Mouse (Mus musculus) myocyte (in vitro differentiated cells): ENCODE results near the gene Dnmt3l. TPM values are rescaled to one million over a fixed set of nuclear protein-coding genes. Genes with fewer than 3 reads are reported as not detected.

ENCODE experiments used
- H3K27me3 ChIP-seq: one replicate; pipeline ENCODE4 v1.6.1; 2011; ENCODE audit not compliant: control insufficient read depth, insufficient read depth, insufficient read length
- H3K36me3 ChIP-seq: one replicate; pipeline ENCODE4 v1.6.1; 2011; ENCODE audit not compliant: control insufficient read depth, insufficient read depth
- H3K4me2 ChIP-seq: one replicate; pipeline ENCODE4 v1.6.1; 2011; ENCODE audit warnings: low read depth, control low read depth
- H3K4me3 ChIP-seq: one replicate; pipeline ENCODE4 v1.5.1; 2011; ENCODE audit warnings: mild to moderate bottlenecking, control low read depth, moderate library complexity
- H3K79me2 ChIP-seq: one replicate; pipeline ENCODE4 v1.6.1; 2011; ENCODE audit not compliant: control insufficient read depth, insufficient read depth
- H3ac ChIP-seq: one replicate; pipeline ENCODE4 v1.6.1; 2011; ENCODE audit not compliant: control insufficient read depth, insufficient read length
- CEBPB ChIP-seq: IDR thresholded peaks from 2 replicates; pipeline ENCODE4 v1.6.1; 2011; ENCODE audit warnings: mild to moderate bottlenecking, moderate library complexity; ENCODE audit not compliant: poor library complexity, insufficient read depth, severe bottlenecking
- E2F4 ChIP-seq: IDR thresholded peaks from one replicate; pipeline ENCODE4 v1.6.1; 2011; ENCODE audit warnings: mild to moderate bottlenecking, control low read depth, moderate library complexity; ENCODE audit not compliant: insufficient read depth
- MAX ChIP-seq: IDR thresholded peaks from one replicate; pipeline ENCODE4 v1.6.1; 2011; ENCODE audit warnings: low read depth, mild to moderate bottlenecking, control low read depth
- MYOD1 ChIP-seq, 3 experiments: IDR thresholded peaks; one replicate each; pipeline ENCODE4 v1.6.1; 2011; ENCODE audit warnings: control low read depth in 2 of 3, low read depth in 2 of 3, mild to moderate bottlenecking in 2 of 3, moderate library complexity in 1 of 3; ENCODE audit not compliant: insufficient read length in 2 of 3, control insufficient read depth in 1 of 3
- MYOG ChIP-seq, 3 experiments: IDR thresholded peaks; one replicate each; pipeline ENCODE4 v1.6.1; 2011; ENCODE audit warnings: control low read depth in 2 of 3, low read depth in 2 of 3, mild to moderate bottlenecking in 2 of 3; ENCODE audit not compliant: insufficient read length in 2 of 3, control insufficient read depth in 1 of 3, insufficient read depth in 1 of 3
- POLR2A ChIP-seq: IDR thresholded peaks from one replicate; pipeline ENCODE4 v1.6.1; 2011; ENCODE audit warnings: low read depth, mild to moderate bottlenecking, control low read depth, moderate library complexity; ENCODE audit not compliant: insufficient read length
- POLR2AphosphoS2 ChIP-seq: IDR thresholded peaks from one replicate; pipeline ENCODE4 v1.6.1; 2011; ENCODE audit warnings: low read depth, control low read depth; ENCODE audit not compliant: insufficient read length
- REST ChIP-seq: IDR thresholded peaks from one replicate; pipeline ENCODE4 v1.6.1; 2011; ENCODE audit warnings: mild to moderate bottlenecking, control low read depth, moderate library complexity; ENCODE audit not compliant: insufficient read depth, insufficient read length
- SRF ChIP-seq: IDR thresholded peaks from one replicate; pipeline ENCODE4 v1.6.1; 2011; ENCODE audit warnings: low read depth; ENCODE audit not compliant: control insufficient read depth, insufficient read length
- TCF12 ChIP-seq: IDR thresholded peaks from one replicate; pipeline ENCODE4 v1.6.1; 2011; ENCODE audit warnings: mild to moderate bottlenecking, control low read depth; ENCODE audit not compliant: poor library complexity, insufficient read depth, severe bottlenecking
- TCF3 ChIP-seq: IDR thresholded peaks from one replicate; pipeline ENCODE4 v1.6.1; 2011; ENCODE audit warnings: low read depth, control low read depth; ENCODE audit not compliant: insufficient read length
- USF1 ChIP-seq: IDR thresholded peaks from one replicate; pipeline ENCODE4 v1.6.1; 2011; ENCODE audit warnings: low read depth, mild to moderate bottlenecking, control low read depth, moderate library complexity
- polyA plus RNA-seq: library from polyadenylated mRNA; unstranded; fragments of >200 nt; fragmentation: generic; extraction: Trizol; gene quantifications from one replicate; pipeline ENCODE4 v1.2.1, GENCODE M21; 2012; ENCODE audit warnings: missing spikeins

Gene Dnmt3l
- 1.1 TPM for polyA plus RNA-seq

DNA sequence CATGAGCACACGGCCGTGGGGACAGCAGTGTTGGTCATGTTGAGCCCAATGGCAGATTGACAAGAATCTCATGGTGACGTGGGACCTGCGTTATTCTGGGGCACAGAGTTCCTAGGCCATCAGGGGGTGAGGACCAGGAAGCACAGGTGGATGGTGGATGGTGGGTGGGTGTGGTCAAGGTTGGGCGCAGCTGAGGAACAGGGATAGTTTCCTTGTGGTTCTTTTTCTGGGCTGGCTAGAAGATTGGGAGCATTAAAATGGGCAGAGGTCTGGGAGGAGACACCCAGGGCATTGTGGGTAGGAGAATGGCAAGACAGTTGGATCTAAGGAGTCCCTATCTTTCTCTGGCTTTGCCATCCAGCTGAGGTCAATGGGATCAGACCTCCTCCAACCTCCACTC is at the start of gene Dnmt3l:
TSS of gene Dnmt3l (plus strand) at position 301 of the 400 bp plus-strand sequence.
- TF ChIP-seq MYOG (IDR thresholded peaks at IDR 0.05; ENCODE audit: control insufficient read depth in 1 of 3, insufficient read depth in 1 of 3, insufficient read length in 2 of 3, low read depth in 2 of 3) (no peak), CEBPB (no peak), TCF3 (no peak), E2F4 (no peak), TCF12 (no peak), MAX (no peak), SRF (no peak), USF1 (no peak), POLR2A (no peak), MYOD1 (IDR thresholded peaks at IDR 0.05; ENCODE audit: control insufficient read depth in 1 of 3, insufficient read length in 2 of 3, low read depth in 2 of 3) (no peak)
- H3K4me3 ChIP-seq, result no peak within 1 kb of the TSS
- no peak within 1 kb of the TSS for H3ac ChIP-seq

DNA sequence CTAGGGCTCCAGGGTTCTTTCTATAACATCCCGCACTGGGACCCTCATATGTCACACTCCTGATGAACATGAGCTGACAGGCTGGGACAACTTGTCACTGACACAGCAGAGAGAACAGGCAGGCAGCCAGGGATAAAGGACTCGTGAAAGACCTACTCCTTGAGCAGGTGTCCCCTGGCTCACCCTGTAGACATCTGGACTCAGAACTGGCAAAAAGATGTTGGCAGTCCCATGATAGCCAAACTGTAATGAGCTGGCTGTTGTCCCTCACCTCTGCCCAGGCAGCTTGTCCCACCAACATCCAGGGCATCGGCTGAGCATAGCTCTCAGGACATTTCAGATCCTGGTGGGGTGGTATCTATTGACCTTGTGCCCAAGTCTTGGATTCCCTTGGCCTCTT is 46.1 kb upstream of the Dnmt3l start:
- H3K4me2 ChIP-seq, result no peak overlapping the region
- H3K79me2 ChIP-seq, result no peaks in the 10 kb centered on the region
- H3ac ChIP-seq, result no peak overlapping the region
- H3K4me3 ChIP-seq, result no peak overlapping the region
- H3K27me3 ChIP-seq, result no peaks in the 10 kb centered on the region
- H3K36me3 ChIP-seq, result no peaks in the 10 kb centered on the region
- TF ChIP-seq MYOG (IDR thresholded peaks at IDR 0.05; ENCODE audit: control insufficient read depth in 1 of 3, insufficient read depth in 1 of 3, insufficient read length in 2 of 3, low read depth in 2 of 3), result no peak
- no peak for TF ChIP-seq TCF12
- TF ChIP-seq E2F4, result no peak
- no peak for TF ChIP-seq SRF
- TF ChIP-seq CEBPB, result no peak
- TF ChIP-seq POLR2A, result no peak

More for the DNA sequence above, at the start of gene Dnmt3l:
- Histone ChIP-seq H3K36me3 (no peaks in the 10 kb centered on the region), H3K27me3 (peaks cover 19% of the 10 kb centered on the region), H3K79me2 (no peaks in the 10 kb centered on the region), H3K4me2 (no peak within 1 kb of the TSS)

DNA sequence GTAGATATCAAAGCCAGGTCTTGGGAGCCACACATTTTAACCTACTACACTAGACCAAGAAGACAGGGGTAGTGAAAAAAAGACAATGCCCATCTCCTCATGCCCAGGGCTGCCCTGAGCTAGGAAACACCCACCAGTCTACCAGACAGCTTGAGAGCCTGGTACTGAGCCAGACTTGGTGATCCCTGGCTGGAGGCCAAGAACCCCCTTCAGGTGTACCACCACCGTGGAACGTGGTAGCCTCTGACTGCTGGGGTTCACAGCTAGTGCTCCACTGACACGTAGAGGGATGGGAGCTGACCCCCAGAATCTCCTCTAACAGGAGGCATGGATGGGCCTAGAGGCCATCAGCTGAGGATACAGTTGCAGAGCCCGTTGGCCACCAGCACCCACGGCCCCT is 41.5 kb upstream of the Dnmt3l start:
- Histone ChIP-seq H3K79me2 (peaks cover 4% of the 10 kb centered on the region), H3K27me3 (no peaks in the 10 kb centered on the region), H3K4me3 (no peak overlapping the region), H3ac (no peak overlapping the region), H3K36me3 (peaks cover 6% of the 10 kb centered on the region), H3K4me2 (no peak overlapping the region)
- TF ChIP-seq TCF3 (no peak), MYOG (IDR thresholded peaks at IDR 0.05; ENCODE audit: control insufficient read depth in 1 of 3, insufficient read depth in 1 of 3, insufficient read length in 2 of 3, low read depth in 2 of 3) (no peak), MYOD1 (IDR thresholded peaks at IDR 0.05; ENCODE audit: control insufficient read depth in 1 of 3, insufficient read length in 2 of 3, low read depth in 2 of 3) (no peak), POLR2AphosphoS2 (no peak), MAX (no peak), E2F4 (no peak), TCF12 (no peak), POLR2A (no peak), USF1 (no peak), REST (no peak), SRF (no peak), CEBPB (no peak)

DNA sequence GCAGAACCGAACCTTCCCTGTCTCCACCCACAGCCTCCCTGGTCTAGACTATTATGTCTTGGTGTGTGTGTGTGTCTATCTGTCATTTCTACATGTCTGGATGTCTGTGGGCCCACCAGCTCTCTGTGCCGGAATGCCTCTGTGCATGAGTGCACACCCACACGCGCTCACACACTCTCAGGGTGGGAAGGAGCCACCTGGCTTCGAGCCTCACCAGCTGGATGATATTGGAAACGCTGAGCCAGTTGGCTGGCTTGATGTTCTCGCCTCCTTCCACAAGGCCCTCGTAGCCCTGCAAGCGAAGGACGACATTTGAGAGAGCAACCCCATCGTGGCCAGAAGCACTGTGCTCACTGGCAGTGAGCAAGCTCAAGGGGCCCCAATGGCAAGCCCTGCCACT is 40.0 kb upstream of the Dnmt3l start:
- H3ac ChIP-seq, result no peak overlapping the region
- TF ChIP-seq MYOD1 (IDR thresholded peaks at IDR 0.05; ENCODE audit: control insufficient read depth in 1 of 3, insufficient read length in 2 of 3, low read depth in 2 of 3), result no peak
- TF ChIP-seq REST, result no peak
- no peak for TF ChIP-seq SRF
- TF ChIP-seq POLR2A, result no peak
- no peak for TF ChIP-seq MAX
- no peak for TF ChIP-seq TCF12
- no peak for TF ChIP-seq TCF3
- TF ChIP-seq MYOG (IDR thresholded peaks at IDR 0.05; ENCODE audit: control insufficient read depth in 1 of 3, insufficient read depth in 1 of 3, insufficient read length in 2 of 3, low read depth in 2 of 3), result no peak
- TF ChIP-seq USF1, result no peak
- TF ChIP-seq CEBPB, result no peak
- no peak for TF ChIP-seq POLR2AphosphoS2
- peaks cover 12% of the 10 kb centered on the region for H3K79me2 ChIP-seq
- no peak overlapping the region for H3K4me3 ChIP-seq
- H3K36me3 ChIP-seq, result peaks cover 6% of the 10 kb centered on the region
- no peaks in the 10 kb centered on the region for H3K27me3 ChIP-seq
- H3K4me2 ChIP-seq, result no peak overlapping the region

DNA sequence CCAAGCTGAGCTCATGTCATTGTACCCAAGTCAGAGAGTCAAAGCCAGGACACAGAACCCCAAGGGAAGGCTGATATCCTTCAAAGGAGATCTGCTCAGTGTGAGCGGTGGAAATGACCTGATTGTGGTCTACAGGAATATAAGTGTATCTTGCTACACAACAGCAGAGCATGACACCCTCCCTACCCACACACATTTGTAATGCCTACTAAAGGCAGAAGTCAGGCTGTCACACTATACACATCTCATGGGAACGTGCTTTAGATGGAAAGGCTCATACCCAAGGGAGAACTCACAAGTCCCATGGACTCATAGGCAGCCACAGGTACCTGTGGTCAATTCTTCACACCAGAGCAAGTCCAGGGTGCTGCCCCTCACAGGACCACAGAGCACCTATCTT is 39.4 kb upstream of the Dnmt3l start:
- no peak overlapping the region for H3ac ChIP-seq
- peaks cover 6% of the 10 kb centered on the region for H3K36me3 ChIP-seq
- peaks cover 18% of the 10 kb centered on the region for H3K79me2 ChIP-seq
- no peak overlapping the region for H3K4me3 ChIP-seq
- no peak overlapping the region for H3K4me2 ChIP-seq
- H3K27me3 ChIP-seq, result no peaks in the 10 kb centered on the region
- no peak for TF ChIP-seq REST
- no peak for TF ChIP-seq POLR2AphosphoS2
- TF ChIP-seq TCF12, result no peak
